Mouse (Mus musculus) bone marrow macrophage, adult 2 months (primary cell): ENCODE measurements around the gene Map3k21. TPM values are rescaled to one million over a fixed set of nuclear protein-coding genes. Genes with fewer than 3 reads are reported as not detected.

Experiments
- H3K27ac ChIP-seq: 2 replicates; pipeline ENCODE4 v1.5.1; 2012; ENCODE audit warnings: low read depth, low read length; ENCODE audit not compliant: insufficient read depth
- H3K4me1 ChIP-seq: 2 replicates; pipeline ENCODE4 v1.6.1; 2012; ENCODE audit warnings: low read length; ENCODE audit not compliant: control insufficient read depth, insufficient read depth
- H3K4me3 ChIP-seq: 2 replicates; pipeline ENCODE4 v1.5.1; 2012; ENCODE audit warnings: mild to moderate bottlenecking, low read length, moderate library complexity; ENCODE audit not compliant: insufficient read depth
- CTCF ChIP-seq: IDR thresholded peaks from 2 replicates; pipeline ENCODE4 v1.5.1; 2012; ENCODE audit warnings: low read depth, mild to moderate bottlenecking, low read length, moderate library complexity
- POLR2A ChIP-seq: IDR thresholded peaks from 2 replicates; pipeline ENCODE4 v1.6.1; 2012; ENCODE audit warnings: mild to moderate bottlenecking, low read depth, low read length, borderline replicate concordance
- polyA plus RNA-seq: library from polyadenylated mRNA; stranded (reverse); fragments of >200 nt; gene quantifications from 2 replicates; pipeline ENCODE4 v1.2.4, GENCODE M21; 2012; ENCODE audit not compliant: missing spikeins, insufficient read depth, insufficient read length

The Map3k21 gene
- polyA plus RNA-seq, 1 experiment: not detected

- TF ChIP-seq POLR2A: no peak
- TF ChIP-seq CTCF: no peak
- Histone ChIP-seq H3K4me3 (no peak overlapping the region), H3K27ac (no peak overlapping the region), H3K4me1 (no peaks in the 10 kb centered on the region)
These were observed 49.1 kb downstream of the Map3k21 start for GRCm38 (mm10) chr8:125959363-125959771.

- Histone ChIP-seq H3K4me3 (peak overlapping the region; percentile 38), H3K27ac (no peak overlapping the region), H3K4me1 (no peaks in the 10 kb centered on the region)
- TF ChIP-seq POLR2A (no peak), CTCF (no peak)
These were observed 49.8 kb downstream of the Map3k21 start for GRCm38 (mm10) chr8:125960037-125960436.

GRCm38 (mm10) chr8:125961790-125962189, 51.5 kb downstream of the Map3k21 start:
- Histone ChIP-seq H3K4me1 (no peaks in the 10 kb centered on the region), H3K4me3 (no peak overlapping the region), H3K27ac (no peak overlapping the region)
- no peak for TF ChIP-seq CTCF
- no peak for TF ChIP-seq POLR2A

- Histone ChIP-seq H3K4me1 (no peaks in the 10 kb centered on the region), H3K27ac (no peak overlapping the region)
- TF ChIP-seq POLR2A (no peak), CTCF (no peak)
These were observed 53.6 kb downstream of the Map3k21 start for GRCm38 (mm10) chr8:125963807-125964211.

GRCm38 (mm10) chr8:125971336-125971735, 61.1 kb downstream of the Map3k21 start:
- no peak overlapping the region for H3K27ac ChIP-seq
- no peaks in the 10 kb centered on the region for H3K4me1 ChIP-seq
- no peak overlapping the region for H3K4me3 ChIP-seq
- no peak for TF ChIP-seq CTCF
- no peak for TF ChIP-seq POLR2A

More at GRCm38 (mm10) chr8:125963807-125964211, 53.6 kb downstream of the Map3k21 start:
- H3K4me3 ChIP-seq: no peak overlapping the region

- Histone ChIP-seq H3K4me1 (no peaks in the 10 kb centered on the region), H3K4me3 (no peak overlapping the region), H3K27ac (no peak overlapping the region)
- TF ChIP-seq POLR2A (no peak), CTCF (no peak)
These were observed 65.7 kb downstream of the Map3k21 start for GRCm38 (mm10) chr8:125975981-125976380.

GRCm38 (mm10) chr8:125980826-125981225, 70.6 kb downstream of the Map3k21 start:
- Histone ChIP-seq H3K4me3 (no peak overlapping the region), H3K4me1 (no peaks in the 10 kb centered on the region), H3K27ac (no peak overlapping the region)
- TF ChIP-seq CTCF (no peak), POLR2A (no peak)

GRCm38 (mm10) chr8:125983515-125983914, 73.3 kb downstream of the Map3k21 start:
- Histone ChIP-seq H3K27ac (no peak overlapping the region), H3K4me1 (no peaks in the 10 kb centered on the region), H3K4me3 (no peak overlapping the region)
- no peak for TF ChIP-seq CTCF
- no peak for TF ChIP-seq POLR2A

- H3K4me3 ChIP-seq: no peak overlapping the region
- TF ChIP-seq CTCF: no peak
- no peak for TF ChIP-seq POLR2A
- no peaks in the 10 kb centered on the region for H3K4me1 ChIP-seq
- H3K27ac ChIP-seq: no peak overlapping the region
These were observed 73.9 kb downstream of the Map3k21 start for GRCm38 (mm10) chr8:125984140-125984539.

GRCm38 (mm10) chr8:125985364-125985763, 75.1 kb downstream of the Map3k21 start:
- no peak for TF ChIP-seq CTCF
- TF ChIP-seq POLR2A: no peak
- H3K4me1 ChIP-seq: no peaks in the 10 kb centered on the region
- no peak overlapping the region for H3K4me3 ChIP-seq
- no peak overlapping the region for H3K27ac ChIP-seq
